Mouse (Mus musculus): ENCODE measurements around the gene Nfkb1.

DNA sequence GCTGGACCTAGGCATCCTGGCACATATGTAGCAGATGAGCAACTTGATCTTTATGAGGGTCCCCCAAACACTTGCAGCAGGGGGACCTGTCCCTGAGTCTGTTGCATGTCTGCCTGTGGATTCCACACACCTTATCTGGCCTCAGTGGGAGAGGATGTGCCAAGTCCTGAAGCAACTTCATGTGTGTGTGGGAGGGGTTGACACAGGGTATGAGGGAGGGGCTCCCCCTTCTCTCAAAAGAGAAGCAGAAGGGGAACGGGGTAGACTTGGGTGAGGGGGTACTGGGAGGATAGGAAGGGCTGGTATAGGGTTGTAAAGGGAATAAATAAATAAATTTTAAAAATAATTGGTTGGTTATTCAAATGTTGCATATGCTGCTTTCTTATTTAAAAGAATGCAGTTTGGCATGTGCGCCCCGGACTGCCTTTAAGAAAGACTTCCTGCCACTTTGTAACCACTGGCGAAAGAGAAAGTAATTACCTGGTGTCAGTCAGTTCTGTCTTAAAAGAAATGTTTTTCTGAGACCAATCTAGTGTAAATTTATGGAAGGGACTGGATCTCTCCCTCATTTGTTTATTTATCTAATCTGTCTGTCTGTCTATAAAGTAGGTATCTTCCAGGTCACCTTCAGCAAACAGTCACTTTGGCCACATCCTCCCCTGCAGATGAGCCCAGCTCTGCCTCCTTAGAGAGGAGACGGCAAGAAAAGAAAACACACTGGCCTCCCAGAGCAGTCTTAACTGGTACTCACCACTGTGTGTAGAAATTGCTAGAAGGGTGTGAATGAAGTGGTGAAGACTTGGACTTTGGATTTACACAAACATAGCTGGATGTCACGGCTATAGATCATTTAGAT, 27.2 kb upstream of the Nfkb1 start:
- TF ChIP-seq POLR2A (IDR thresholded peaks at IDR 0.05; ENCODE audit: insufficient read depth, low read length) (no peak), CTCF (IDR thresholded peaks at IDR 0.05; ENCODE audit: low read depth, low read length) (no peak), EP300 (IDR thresholded peaks at IDR 0.05; ENCODE audit: insufficient read depth, low read depth, low read length) (no peak)
